In the genomic region with DNA sequence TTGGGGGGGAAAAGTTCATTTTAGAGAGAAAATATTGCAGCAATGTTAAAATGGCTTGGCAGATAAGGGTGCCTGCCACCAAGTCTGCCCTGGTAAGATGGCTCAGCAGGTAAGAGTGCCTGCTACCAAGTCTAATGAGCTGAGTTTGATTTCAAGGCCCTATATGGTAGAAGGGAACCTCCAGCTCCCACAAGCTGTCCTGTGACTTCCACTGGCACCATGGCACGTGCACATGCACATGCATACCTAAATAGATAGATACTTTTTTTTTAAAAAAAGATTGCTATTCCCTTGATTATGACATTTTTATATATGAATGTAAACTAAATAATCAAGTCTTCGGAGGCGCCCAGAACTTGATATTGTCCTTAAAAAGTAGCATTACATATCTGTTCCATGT, we compare ENCODE assay signal across 36 mouse cellular contexts.
"Had no signal": no experiment of that assay in that cellular context is flagged by ENCODE, and none has a peak within 500 bp of the region (broad histone marks: within the 10 kb centered on the region; RNA-seq: fewer than 3 reads in every experiment).

No protein-coding gene starts in this region.

- H3K36me3 ChIP-seq: heart, embryonic 10.5 days; heart, embryonic 12.5 days; heart, embryonic 13.5 days; heart, embryonic 15.5 days; hindbrain, embryonic 10.5 days; hindbrain, embryonic 12.5 days; hindbrain, embryonic 13.5 days; hindbrain, embryonic 15.5 days; intestine, embryonic 15.5 days; kidney, embryonic 15.5 days had no signal

- H3K9me3 ChIP-seq: heart, embryonic 10.5 days; heart, embryonic 12.5 days; heart, embryonic 13.5 days; heart, embryonic 15.5 days; hindbrain, embryonic 10.5 days; hindbrain, embryonic 12.5 days; hindbrain, embryonic 13.5 days; hindbrain, embryonic 15.5 days; intestine, embryonic 15.5 days; kidney, embryonic 15.5 days had no signal

- H3K4me2 ChIP-seq: heart, embryonic 11.5 days; heart, embryonic 12.5 days; heart, embryonic 13.5 days; heart, embryonic 15.5 days; hindbrain, embryonic 12.5 days; hindbrain, embryonic 13.5 days; hindbrain, embryonic 14.5 days; hindbrain, embryonic 15.5 days; intestine, embryonic 15.5 days; kidney, embryonic 15.5 days had no signal

- H3K9ac ChIP-seq: heart, embryonic 12.5 days; heart, embryonic 13.5 days; heart, embryonic 15.5 days; hindbrain, embryonic 12.5 days; hindbrain, embryonic 13.5 days; hindbrain, embryonic 14.5 days; hindbrain, embryonic 15.5 days; intestine, embryonic 15.5 days; kidney, embryonic 15.5 days had no signal

- H3K4me3 ChIP-seq: heart, embryonic 10.5 days; heart, embryonic 12.5 days; heart, embryonic 13.5 days; heart, embryonic 15.5 days; hindbrain, embryonic 10.5 days; hindbrain, embryonic 12.5 days; hindbrain, embryonic 13.5 days; hindbrain, embryonic 15.5 days; intestine, embryonic 15.5 days; kidney, embryonic 15.5 days; layer of hippocampus, adult 2 months; left cerebral cortex, adult 2 months had no signal

- H3K27ac ChIP-seq: heart, embryonic 10.5 days; heart, embryonic 13.5 days; heart, embryonic 15.5 days; hindbrain, embryonic 10.5 days; hindbrain, embryonic 12.5 days; hindbrain, embryonic 13.5 days; hindbrain, embryonic 14.5 days; hindbrain, embryonic 15.5 days; hindbrain, postnatal 0 days; intestine, embryonic 15.5 days; kidney, embryonic 15.5 days; kidney, postnatal 0 days; layer of hippocampus, adult 2 months; left cerebral cortex, adult 2 months had no signal

- H3K27me3 ChIP-seq: heart, embryonic 12.5 days; heart, embryonic 13.5 days; heart, embryonic 15.5 days; hindbrain, embryonic 12.5 days; hindbrain, embryonic 13.5 days; hindbrain, embryonic 15.5 days; intestine, embryonic 15.5 days; kidney, embryonic 15.5 days had no signal

- ATAC-seq: hindbrain, embryonic 16.5 days; hindbrain, postnatal 0 days; inflammation-experienced regulatory T-cells, adult 6 months; intestine, embryonic 15.5 days; intestine, embryonic 16.5 days; intestine, postnatal 0 days had no signal

- DNase-seq: heart, postnatal 10 days; heart, postnatal 14 days; heart, postnatal 36 days; heart, postnatal 4 days; kidney, adult 11 months; kidney, adult 18-20 months; kidney, adult 2 months; kidney, adult 8-10 months; kidney, adult 9 months; kidney, postnatal 10 days; kidney, postnatal 14 days; kidney, postnatal 25 days; kidney, postnatal 36 days; kidney, postnatal 4 days; layer of hippocampus, adult 9-11 months; layer of hippocampus, postnatal 36 days had no signal

- H3K4me1 ChIP-seq: heart, embryonic 10.5 days; heart, embryonic 12.5 days; heart, embryonic 13.5 days; heart, embryonic 15.5 days; hindbrain, embryonic 10.5 days; hindbrain, embryonic 12.5 days; hindbrain, embryonic 13.5 days; hindbrain, embryonic 15.5 days; intestine, embryonic 15.5 days; kidney, embryonic 15.5 days had no signal
